Mouse (Mus musculus): ENCODE measurements around the gene Psmb1.

DNA sequence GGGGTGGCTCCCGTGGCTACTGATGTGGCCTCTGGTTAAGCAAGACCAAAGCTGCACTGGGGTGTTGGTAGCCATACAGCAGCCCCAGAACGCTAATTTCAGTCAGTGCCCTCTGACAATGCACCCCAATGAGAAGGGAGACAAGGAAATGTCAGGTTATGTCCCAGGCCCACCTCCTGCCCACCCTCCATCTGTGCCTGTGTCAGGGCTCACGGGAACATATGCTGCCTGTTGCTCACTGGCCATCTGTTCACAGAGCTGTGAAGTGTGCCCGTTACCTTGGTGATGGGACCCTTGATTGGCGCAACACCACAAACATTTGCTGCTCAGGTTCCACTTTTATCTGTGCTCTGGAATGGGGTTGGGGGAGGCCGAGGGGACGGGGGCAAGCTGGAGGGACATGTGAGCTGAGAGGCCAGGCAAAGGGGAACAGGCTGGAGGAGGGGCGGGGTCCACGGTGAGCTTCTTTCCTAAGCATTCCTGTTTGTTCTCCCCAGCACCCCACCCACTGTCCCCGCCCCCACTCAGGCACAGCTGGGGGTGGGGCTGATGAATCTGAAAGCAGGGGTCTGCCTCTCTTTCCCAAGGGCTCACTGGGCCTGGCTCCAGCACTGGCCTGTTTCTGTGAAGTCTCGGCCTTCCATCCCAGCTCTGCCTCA is 59.0 kb downstream of the Psmb1 start:
- TF ChIP-seq POLR2A (IDR thresholded peaks at IDR 0.05; ENCODE audit: insufficient read depth, low read depth, low read length) (no peak), CTCF (IDR thresholded peaks at IDR 0.05; ENCODE audit: insufficient read depth, low read depth, low read length) (no peak)
